Mouse (Mus musculus) limb, embryonic 10.5 days (tissue): ENCODE results near the gene Mcl1. TPM values are rescaled to one million over a fixed set of nuclear protein-coding genes. Genes with fewer than 3 reads are reported as not detected.
A peak's percentile ranks its signal among the peaks of the same experiment; 100 is the strongest.
"Not testable (repeated sequence)": the region's sequence is repeated elsewhere in the genome, so short reads cannot be mapped to it uniquely, and the experiment has no call there.

Experiments used
- DNase-seq: peaks from one replicate; pipeline ENCODE4 v3.0.0-alpha.2; 2017; ENCODE audit warnings: low spot score
- H3K27ac ChIP-seq: fragments of 300-500 bp; sonication (generic); 2 replicates; pipeline ENCODE4 v1.5.1; 2016; ENCODE audit warnings: mild to moderate bottlenecking
- H3K27me3 ChIP-seq: fragments of 300-500 bp; sonication (generic); 2 replicates; pipeline ENCODE4 v1.6.1; 2016; ENCODE audit warnings: low read depth, mild to moderate bottlenecking; ENCODE audit not compliant: poor library complexity, severe bottlenecking
- H3K36me3 ChIP-seq: fragments of 300-500 bp; sonication (generic); 2 replicates; pipeline ENCODE4 v1.6.1; 2016; ENCODE audit warnings: mild to moderate bottlenecking, moderate library complexity
- H3K4me1 ChIP-seq: fragments of 300-500 bp; sonication (generic); 2 replicates; pipeline ENCODE4 v1.6.1; 2016
- H3K4me3 ChIP-seq: fragments of 300-500 bp; sonication (generic); 2 replicates; pipeline ENCODE4 v1.5.1; 2016; ENCODE audit warnings: mild to moderate bottlenecking, moderate library complexity
- H3K9me3 ChIP-seq: fragments of 300-500 bp; sonication (generic); replicated peaks from 2 replicates; pipeline ENCODE4 v1.6.1; 2016; ENCODE audit warnings: mild to moderate bottlenecking
- WGBS: fragments of 180-500 bp; shearing (Covaris S2); methylation state at CpG from one replicate; pipeline ENCODE4 v1.1.7; 2016; 5-methylcytosine and 5-hydroxymethylcytosine counted together
- polyA plus RNA-seq: library from polyadenylated mRNA; unstranded; fragments of >200 nt; fragmentation: Nextera tagmentation; extraction: Ambion mirVana; gene quantifications from 2 replicates; pipeline ENCODE4 v1.2.1, GENCODE M21; 2016

Gene Mcl1
- polyA plus RNA-seq, 1 experiment from 2014 or later, result 52.1 TPM

- Histone ChIP-seq H3K4me3 (no peak overlapping the region), H3K27ac (no peak overlapping the region), H3K36me3 (peaks cover 77% of the 10 kb centered on the region), H3K9me3 (no peaks in the 10 kb centered on the region), H3K27me3 (no peaks in the 10 kb centered on the region), H3K4me1 (peaks cover 52% of the 10 kb centered on the region)
- DNase-seq, result no peak
- WGBS, result 95% methylated on average over 3 of the region's 3 CpGs
These were observed 5.5 kb downstream of the Mcl1 start for GRCm38 (mm10) chr3:95663969-95664608.

- WGBS, result 85% methylated on average over 4 of the region's 4 CpGs
- Histone ChIP-seq H3K9me3 (no peaks in the 10 kb centered on the region), H3K4me1 (peaks cover 52% of the 10 kb centered on the region), H3K4me3 (no peak overlapping the region), H3K27ac (no peak overlapping the region), H3K27me3 (no peaks in the 10 kb centered on the region), H3K36me3 (peaks cover 85% of the 10 kb centered on the region)
- DNase-seq, result no peak
These were observed 6.4 kb downstream of the Mcl1 start for GRCm38 (mm10) chr3:95664940-95665352.

- Histone ChIP-seq H3K4me1 (peaks cover 42% of the 10 kb centered on the region), H3K36me3 (peaks cover 83% of the 10 kb centered on the region), H3K27ac (no peak overlapping the region), H3K27me3 (no peaks in the 10 kb centered on the region), H3K4me3 (no peak overlapping the region), H3K9me3 (no peaks in the 10 kb centered on the region)
- WGBS, result 34% methylated on average over 6 of the region's 6 CpGs
- no peak for DNase-seq
These were observed 7.7 kb downstream of the Mcl1 start for GRCm38 (mm10) chr3:95666124-95666844.

- H3K27me3 ChIP-seq, result no peaks in the 10 kb centered on the region
- 79% methylated on average over 4 of the region's 4 CpGs for WGBS
- H3K27ac ChIP-seq, result peak overlapping the region; percentile 39; the same call in 1 of the 2 replicates
- DNase-seq, result no peak
- H3K9me3 ChIP-seq, result no peaks in the 10 kb centered on the region
- H3K4me1 ChIP-seq, result peaks cover 38% of the 10 kb centered on the region
- H3K36me3 ChIP-seq, result peaks cover 74% of the 10 kb centered on the region
- no peak overlapping the region for H3K4me3 ChIP-seq
These were observed 8.9 kb downstream of the Mcl1 start for GRCm38 (mm10) chr3:95667521-95667920.

- H3K36me3 ChIP-seq, result peaks cover 74% of the 10 kb centered on the region
- peaks cover 41% of the 10 kb centered on the region for H3K4me1 ChIP-seq
- WGBS, result 73% methylated on average over 7 of the region's 7 CpGs
- H3K27me3 ChIP-seq, result no peaks in the 10 kb centered on the region
- H3K4me3 ChIP-seq, result no peak overlapping the region
- no peaks in the 10 kb centered on the region for H3K9me3 ChIP-seq
- no peak for DNase-seq
- H3K27ac ChIP-seq, result peak overlapping the region; percentile 39; the same call in 1 of the 2 replicates
These were observed 9.4 kb downstream of the Mcl1 start for GRCm38 (mm10) chr3:95668026-95668425.

GRCm38 (mm10) chr3:95668589-95669308 is 10.2 kb downstream of the Mcl1 start:
- H3K27me3 ChIP-seq, result no peaks in the 10 kb centered on the region
- no peak overlapping the region for H3K4me3 ChIP-seq
- WGBS, result 88% methylated on average over 7 of the region's 7 CpGs
- peaks cover 74% of the 10 kb centered on the region for H3K36me3 ChIP-seq
- peaks cover 48% of the 10 kb centered on the region for H3K4me1 ChIP-seq
- H3K27ac ChIP-seq, result peak overlapping the region; percentile 26; the same call in 1 of the 2 replicates
- no peaks in the 10 kb centered on the region for H3K9me3 ChIP-seq
- no peak for DNase-seq

- H3K27me3 ChIP-seq, result no peaks in the 10 kb centered on the region
- no peaks in the 10 kb centered on the region for H3K9me3 ChIP-seq
- DNase-seq, result no peak
- peaks cover 69% of the 10 kb centered on the region for H3K36me3 ChIP-seq
- 0 out of 2 replicates have a peak overlapping the region, but pooled peaks have one; percentile 3 for H3K4me3 ChIP-seq
- H3K4me1 ChIP-seq, result peaks cover 53% of the 10 kb centered on the region
- WGBS, result 93% methylated on average over 3 of the region's 3 CpGs
- H3K27ac ChIP-seq, result no peak overlapping the region
These were observed 10.7 kb downstream of the Mcl1 start for GRCm38 (mm10) chr3:95669309-95669665.

GRCm38 (mm10) chr3:95670419-95670818 is 11.8 kb downstream of the Mcl1 start:
- H3K4me3 ChIP-seq, H3K9me3 ChIP-seq, H3K27ac ChIP-seq, H3K27me3 ChIP-seq, DNase-seq: not testable (repeated sequence)
- 95% methylated on average over 3 of the region's 3 CpGs for WGBS
- H3K36me3 ChIP-seq, result peaks cover 58% of the 10 kb centered on the region
- H3K4me1 ChIP-seq, result peaks cover 58% of the 10 kb centered on the region

- Histone ChIP-seq H3K4me3 (no peak overlapping the region), H3K27ac (no peak overlapping the region), H3K27me3 (no peaks in the 10 kb centered on the region), H3K9me3 (no peaks in the 10 kb centered on the region), H3K4me1 (peaks cover 61% of the 10 kb centered on the region), H3K36me3 (peaks cover 54% of the 10 kb centered on the region)
- DNase-seq, result no peak
- WGBS, result 88% methylated on average over 5 of the region's 5 CpGs
These were observed 12.6 kb downstream of the Mcl1 start for GRCm38 (mm10) chr3:95671201-95671600.

- peaks cover 62% of the 10 kb centered on the region for H3K36me3 ChIP-seq
- H3K27me3 ChIP-seq, result no peaks in the 10 kb centered on the region
- H3K4me3 ChIP-seq, result no peak overlapping the region
- DNase-seq, result no peak
- peaks cover 61% of the 10 kb centered on the region for H3K4me1 ChIP-seq
- H3K9me3 ChIP-seq, result no peaks in the 10 kb centered on the region
- 62% methylated on average over 3 of the region's 3 CpGs for WGBS
- H3K27ac ChIP-seq, result peak overlapping the region; percentile 90; the same call in 1 of the 2 replicates
These were observed 13.9 kb downstream of the Mcl1 start for GRCm38 (mm10) chr3:95672461-95672860.

GRCm38 (mm10) chr3:95672861-95673706 is 14.5 kb downstream of the Mcl1 start:
- Histone ChIP-seq H3K27ac (peak overlapping the region; percentile 90), H3K9me3 (no peaks in the 10 kb centered on the region), H3K4me3 (peak overlapping the region; percentile 32; the same call in 1 of the 2 replicates), H3K27me3 (no peaks in the 10 kb centered on the region), H3K4me1 (peaks cover 55% of the 10 kb centered on the region), H3K36me3 (peaks cover 61% of the 10 kb centered on the region)
- 46% methylated on average over 10 of the region's 10 CpGs for WGBS
- DNase-seq, result no peak

GRCm38 (mm10) chr3:95673707-95674211 is 15.2 kb downstream of the Mcl1 start:
- Histone ChIP-seq H3K27ac (peak overlapping the region; percentile 90), H3K9me3 (no peaks in the 10 kb centered on the region), H3K4me1 (peaks cover 54% of the 10 kb centered on the region), H3K36me3 (peaks cover 55% of the 10 kb centered on the region), H3K27me3 (no peaks in the 10 kb centered on the region), H3K4me3 (peak overlapping the region; percentile 32)
- no peak for DNase-seq
- WGBS, result 22% methylated on average over 11 of the region's 11 CpGs
